Mouse (Mus musculus): ENCODE data around the gene Tyrp1. TPM values are rescaled to one million over a fixed set of nuclear protein-coding genes. Genes with fewer than 3 reads are reported as not detected.

Gene Tyrp1
- not detected in 4 replicates for total RNA-seq (2023)

DNA sequence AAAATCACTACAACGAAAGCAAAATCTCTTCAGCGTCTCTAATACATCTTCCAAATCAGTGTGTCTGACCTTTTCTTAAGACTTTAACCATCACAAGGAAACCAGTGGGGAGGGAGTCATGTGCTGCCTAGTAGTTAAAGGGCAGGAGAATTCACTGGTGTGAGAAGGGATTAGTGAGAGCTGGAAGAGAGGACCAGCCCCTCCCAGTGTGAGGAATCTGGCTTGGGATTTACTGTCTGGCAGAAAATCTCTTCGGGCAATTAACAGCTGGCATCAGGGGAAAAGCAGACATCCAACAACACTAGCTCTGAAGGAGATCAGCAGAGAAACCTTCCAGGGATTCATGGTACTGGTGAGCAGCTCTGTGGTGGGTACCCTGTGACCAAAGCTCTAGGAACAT, at the start of gene Tyrp1:
Tyrp1 (plus strand) TSS at position 74 of the 400 bp plus-strand sequence.

Other genes with a start within 250 kb of the Tyrp1 start
- gene Lurap1l, start 76.5 kb downstream of the Tyrp1 start, total RNA-seq (2023) = not detected in 4 replicates

All from B cell, adult 62 days (primary cell).